Mouse (Mus musculus) spleen, adult 2 months (tissue): ENCODE results near the gene Tns4. TPM values are rescaled to one million over a fixed set of nuclear protein-coding genes. Genes with fewer than 3 reads are reported as not detected.

ENCODE experiments used
- DNase-seq, 2 experiments: peaks; one replicate each; pipeline versions ENCODE4 v3.0.0 to v3.0.0-alpha.2; 2012 to 2021; ENCODE audit warnings: low spot score in 2 of 2, low read depth in 1 of 2
- H3K27ac ChIP-seq: fragments of 200-500 bp; 2 replicates; pipeline ENCODE4 v1.5.1; 2012; ENCODE audit warnings: low read length, inconsistent platforms; ENCODE audit not compliant: insufficient read depth
- H3K27me3 ChIP-seq: fragments of 200-500 bp; 2 replicates; pipeline ENCODE4 v1.6.1; 2012; ENCODE audit warnings: mild to moderate bottlenecking, moderate library complexity, low read length, inconsistent platforms; ENCODE audit not compliant: control insufficient read depth, insufficient read depth
- H3K36me3 ChIP-seq: fragments of 200-500 bp; 2 replicates; pipeline ENCODE4 v1.6.1; 2012; ENCODE audit warnings: mild to moderate bottlenecking, low read length, inconsistent platforms; ENCODE audit not compliant: control insufficient read depth, insufficient read depth
- H3K4me1 ChIP-seq: fragments of 200-500 bp; 2 replicates; pipeline ENCODE4 v1.6.1; 2011; ENCODE audit warnings: inconsistent platforms; ENCODE audit not compliant: control insufficient read depth, insufficient read depth, insufficient read length
- H3K4me3 ChIP-seq: fragments of 200-500 bp; 2 replicates; pipeline ENCODE4 v1.5.1; 2011; ENCODE audit warnings: mild to moderate bottlenecking, inconsistent platforms; ENCODE audit not compliant: insufficient read depth, insufficient read length; ENCODE audit errors: extremely low read depth
- CTCF ChIP-seq: fragments of 200-500 bp; IDR thresholded peaks from 2 replicates; pipeline ENCODE4 v1.5.1; 2011; ENCODE audit warnings: mild to moderate bottlenecking, inconsistent platforms; ENCODE audit not compliant: insufficient read depth, insufficient read length, insufficient replicate concordance; ENCODE audit errors: extremely low read depth
- POLR2A ChIP-seq: fragments of 200-500 bp; IDR thresholded peaks from 2 replicates; pipeline ENCODE4 v1.6.1; 2011; ENCODE audit warnings: low read depth, low read length, inconsistent platforms
- WGBS: fragments of 180-500 bp; shearing (Covaris S2); methylation state at CpG from one replicate; pipeline ENCODE4 v1.1.7; 2018; 5-methylcytosine and 5-hydroxymethylcytosine counted together
- polyA plus RNA-seq: library from polyadenylated mRNA; depleted of rRNA; stranded (reverse); fragments of >200 nt; gene quantifications from 2 replicates; pipeline ENCODE4 v1.2.3, GENCODE M21; 2012

Tns4 gene
- polyA plus RNA-seq, 1 experiment, result 1.3 TPM

DNA sequence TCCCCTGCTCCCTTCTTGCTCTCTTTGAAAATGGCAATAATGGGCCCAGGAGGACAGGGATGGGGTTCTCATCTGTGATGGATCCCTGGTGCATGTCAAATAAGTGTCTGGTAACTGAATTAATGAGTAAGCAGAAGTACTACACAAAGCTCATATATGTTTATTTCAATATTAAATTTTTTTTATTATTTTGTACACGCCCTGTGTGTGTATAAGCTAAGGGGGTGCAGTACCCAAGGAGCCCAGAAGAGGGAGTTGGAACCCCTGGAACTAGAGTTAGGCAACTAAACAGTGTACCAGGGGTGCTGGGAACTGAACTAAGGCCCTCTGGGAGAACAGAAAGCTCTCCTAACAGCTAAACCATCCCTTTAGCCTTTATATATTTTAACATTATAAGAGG is 29.3 kb upstream of the Tns4 start:
- DNase-seq, result no peak
- no peak for TF ChIP-seq POLR2A
- no peak for TF ChIP-seq CTCF
- H3K27ac ChIP-seq, result no peak overlapping the region
- no peaks in the 10 kb centered on the region for H3K36me3 ChIP-seq
- no peak overlapping the region for H3K4me3 ChIP-seq
- no peaks in the 10 kb centered on the region for H3K27me3 ChIP-seq
- H3K4me1 ChIP-seq, result peaks cover 1% of the 10 kb centered on the region; the same call in 1 of the 2 replicates
- WGBS, result 100% methylated on average over 1 of the region's 1 CpGs

DNA sequence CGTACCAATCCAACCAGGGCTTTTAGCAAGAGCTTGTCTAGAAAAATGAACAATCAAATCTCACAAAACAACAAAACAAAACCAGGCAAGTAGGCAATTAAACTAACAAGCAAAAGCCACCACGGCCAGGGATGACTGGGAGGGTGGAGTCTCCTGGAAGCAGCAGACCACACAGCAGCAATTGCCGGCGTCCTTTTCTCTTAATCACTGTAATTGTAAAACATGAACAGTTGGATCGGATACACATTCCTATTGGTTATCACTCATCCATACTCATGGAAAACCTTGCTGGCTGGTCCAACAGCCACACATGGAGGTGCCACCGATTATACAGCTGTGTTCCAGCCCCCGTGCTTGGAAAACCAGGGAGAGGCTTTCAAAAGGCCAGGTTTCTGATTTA is 28.8 kb upstream of the Tns4 start:
- Histone ChIP-seq H3K27ac (no peak overlapping the region), H3K4me3 (no peak overlapping the region), H3K4me1 (peaks cover 1% of the 10 kb centered on the region; the same call in 1 of the 2 replicates), H3K27me3 (no peaks in the 10 kb centered on the region), H3K36me3 (no peaks in the 10 kb centered on the region)
- TF ChIP-seq CTCF (no peak), POLR2A (no peak)
- no peak for DNase-seq
- WGBS, result 90% methylated on average over 7 of the region's 7 CpGs

DNA sequence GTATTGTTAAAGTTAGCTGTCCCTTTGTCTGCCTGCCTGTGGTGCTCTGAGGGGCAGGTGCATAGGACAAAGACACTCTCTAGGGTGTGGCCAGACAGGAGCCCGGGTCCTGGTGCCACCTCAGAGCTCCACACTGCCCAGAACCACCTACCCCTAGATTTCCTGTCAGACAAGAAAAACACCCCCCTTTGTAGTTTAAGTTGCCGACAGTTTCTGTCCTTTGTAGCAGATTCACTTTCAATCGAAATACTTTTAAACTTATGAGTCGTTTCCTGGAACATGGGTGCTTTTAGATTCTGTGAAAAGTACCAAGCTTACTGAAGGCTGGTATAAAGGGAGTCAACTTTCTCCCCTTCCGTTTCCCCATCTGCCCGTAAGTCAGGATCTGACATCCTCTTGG is 26.8 kb upstream of the Tns4 start:
- peak overlapping the region; percentile 88; the same call in 1 of the 2 replicates for H3K27ac ChIP-seq
- 20% methylated on average over 6 of the region's 6 CpGs for WGBS
- H3K4me3 ChIP-seq, result no peak overlapping the region

DNA sequence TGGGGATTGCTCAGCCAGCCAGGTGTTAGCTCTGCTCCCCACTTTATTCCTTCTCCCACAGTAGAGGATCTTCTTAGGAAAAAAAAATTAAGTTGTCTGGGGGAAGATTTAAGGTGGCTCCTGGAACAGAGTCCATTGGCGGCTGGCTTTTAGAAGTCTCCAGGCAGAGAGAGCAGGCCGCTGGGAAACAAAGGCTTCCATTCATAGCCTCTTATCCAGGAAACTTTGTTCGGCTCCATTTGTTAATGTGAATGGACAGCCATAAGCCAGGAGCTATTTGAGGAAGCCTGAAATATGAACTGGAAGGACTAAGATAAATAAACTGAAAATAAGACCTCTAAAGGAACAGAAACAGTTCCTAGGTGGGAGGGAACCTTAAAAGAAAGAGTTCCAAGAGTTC is 24.0 kb upstream of the Tns4 start:
- Histone ChIP-seq H3K4me1 (peaks cover 1% of the 10 kb centered on the region; the same call in 1 of the 2 replicates), H3K27me3 (no peaks in the 10 kb centered on the region), H3K27ac (no peak overlapping the region), H3K4me3 (no peak overlapping the region), H3K36me3 (no peaks in the 10 kb centered on the region)
- no peak for DNase-seq
- WGBS, result 84% methylated on average over 3 of the region's 3 CpGs
- TF ChIP-seq CTCF, result no peak
- no peak for TF ChIP-seq POLR2A

More for the DNA sequence above, 26.8 kb upstream of the Tns4 start:
- Histone ChIP-seq H3K36me3 (no peaks in the 10 kb centered on the region), H3K4me1 (peaks cover 1% of the 10 kb centered on the region; the same call in 1 of the 2 replicates), H3K27me3 (no peaks in the 10 kb centered on the region)
- DNase-seq, result no peak
- no peak for TF ChIP-seq POLR2A
- no peak for TF ChIP-seq CTCF

DNA sequence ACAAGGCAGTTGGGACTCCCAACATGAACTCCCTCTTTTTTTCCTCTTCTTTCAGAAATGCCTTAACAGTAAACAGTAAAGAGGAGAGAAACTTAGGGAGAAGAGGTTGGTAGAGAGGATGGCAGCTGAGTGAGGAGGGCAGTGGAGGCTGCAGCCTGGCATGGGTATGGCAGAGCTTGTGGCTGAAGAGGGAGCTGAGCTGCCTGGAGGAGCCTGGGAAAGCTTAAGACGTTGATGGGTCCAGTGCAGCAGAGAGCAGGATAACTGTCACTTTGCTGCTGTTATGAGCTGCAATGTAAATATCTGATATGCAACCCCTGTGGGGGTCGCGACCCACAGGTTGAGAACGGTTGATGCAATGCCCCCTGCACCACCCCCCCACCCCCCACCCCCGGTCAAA is 23.6 kb upstream of the Tns4 start:
- peaks cover 1% of the 10 kb centered on the region; the same call in 1 of the 2 replicates for H3K4me1 ChIP-seq
- no peak overlapping the region for H3K4me3 ChIP-seq
- DNase-seq, result no peak
- no peak overlapping the region for H3K27ac ChIP-seq
- TF ChIP-seq POLR2A (no peak), CTCF (no peak)
- no peaks in the 10 kb centered on the region for H3K27me3 ChIP-seq
- no peaks in the 10 kb centered on the region for H3K36me3 ChIP-seq
- WGBS, result 83% methylated on average over 5 of the region's 5 CpGs

DNA sequence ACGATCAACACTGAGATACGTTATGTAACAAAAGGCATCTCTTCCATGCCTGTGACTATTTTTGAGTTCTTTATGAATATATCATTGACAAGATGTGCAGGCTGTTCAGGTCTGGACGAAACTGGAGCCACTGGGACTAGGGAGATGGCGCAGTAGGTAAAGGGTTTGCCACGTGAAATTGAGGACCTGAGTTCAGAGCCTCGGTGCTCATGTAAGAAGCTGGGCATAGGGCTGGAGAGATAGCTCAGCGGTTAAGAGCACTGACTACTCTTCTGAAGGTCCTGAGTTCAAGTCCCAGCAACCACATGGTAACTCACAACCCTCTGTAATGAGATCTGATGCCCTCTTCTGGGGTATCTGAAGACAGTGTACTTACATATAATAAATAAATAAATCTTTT is 22.5 kb upstream of the Tns4 start:
- no peak for TF ChIP-seq POLR2A
- TF ChIP-seq CTCF, result no peak
- no peaks in the 10 kb centered on the region for H3K27me3 ChIP-seq
- no peak overlapping the region for H3K4me3 ChIP-seq
- peaks cover 5% of the 10 kb centered on the region; the same call in 1 of the 2 replicates for H3K4me1 ChIP-seq
- no peak for DNase-seq
- no peaks in the 10 kb centered on the region for H3K36me3 ChIP-seq
- no peak overlapping the region for H3K27ac ChIP-seq
- WGBS, result 77% methylated on average over 7 of the region's 7 CpGs

DNA sequence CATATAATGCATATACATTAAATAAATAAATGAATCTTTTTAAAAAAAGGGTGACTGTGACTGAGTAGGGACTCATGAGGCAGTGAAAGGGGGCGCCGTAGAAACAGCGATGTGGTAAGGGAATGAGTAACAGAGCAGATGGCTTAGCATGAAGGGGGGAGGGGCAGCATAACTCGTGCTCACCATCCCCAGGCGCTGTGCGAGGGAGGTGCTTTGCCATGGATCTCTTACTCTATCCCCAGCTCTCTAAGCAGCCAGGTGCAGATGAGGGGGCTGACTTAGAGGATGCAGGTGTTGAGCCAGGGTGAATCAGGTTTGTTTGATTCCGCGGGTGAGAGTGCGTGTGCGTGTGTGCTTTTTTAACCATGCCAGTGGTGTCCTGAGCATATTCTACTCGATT is 22.0 kb upstream of the Tns4 start:
- Histone ChIP-seq H3K27ac (peak overlapping the region; percentile 8; the same call in 1 of the 2 replicates), H3K4me1 (peaks cover 8% of the 10 kb centered on the region; the same call in 1 of the 2 replicates), H3K27me3 (no peaks in the 10 kb centered on the region), H3K36me3 (no peaks in the 10 kb centered on the region), H3K4me3 (no peak overlapping the region)
- 64% methylated on average over 11 of the region's 11 CpGs for WGBS
- no peak for TF ChIP-seq POLR2A
- no peak for TF ChIP-seq CTCF
- DNase-seq, result no peak
